Mouse (Mus musculus): ENCODE data around the gene Fbll1. TPM values are rescaled to one million over a fixed set of nuclear protein-coding genes. Genes with fewer than 3 reads are reported as not detected.
A peak's percentile ranks its signal among the peaks of the same experiment; 100 is the strongest.
"Not testable (repeated sequence)": the region's sequence is repeated elsewhere in the genome, so short reads cannot be mapped to it uniquely, and the experiment has no call there.

The Fbll1 gene
- polyA plus RNA-seq (2012; rRNA removed): 45.5 TPM in 2 replicates

GRCm38 (mm10) chr11:35798874-35799273, at the start of gene Fbll1:
TSS of gene Fbll1 (minus strand) at chr11:35798884.
- Histone ChIP-seq H3K4me3 (replicated peaks; ENCODE audit: insufficient read depth, low read depth, low read length) (peak within 1 kb of the TSS; percentile 56), H3K4me1 (ENCODE audit: control insufficient read depth, insufficient read depth, low read length) (no peaks in the 10 kb centered on the region), H3K27ac (ENCODE audit: insufficient read depth, low read length) (no peak within 1 kb of the TSS), H3K27me3 (ENCODE audit: control insufficient read depth, insufficient read depth, low read length) (no peaks in the 10 kb centered on the region)
- TF ChIP-seq CTCF (IDR thresholded peaks at IDR 0.05; ENCODE audit: borderline replicate concordance, insufficient read depth, low read depth, low read length): no peak
- TF ChIP-seq POLR2A (IDR thresholded peaks at IDR 0.05; ENCODE audit: borderline replicate concordance, insufficient read depth, low read length): no peak
- peak in 1 of 2 experiments; percentile 37 for DNase-seq
- 4% methylated on average over 11 of the region's 11 CpGs for WGBS

- H3K27ac ChIP-seq (ENCODE audit: insufficient read depth, low read length): no peak overlapping the region
- H3K4me3 ChIP-seq (replicated peaks; ENCODE audit: insufficient read depth, low read depth, low read length): no peak overlapping the region
- 92% methylated on average over 9 of the region's 9 CpGs for WGBS
- no peaks in the 10 kb centered on the region for H3K4me1 ChIP-seq (ENCODE audit: control insufficient read depth, insufficient read depth, low read length)
- no peaks in the 10 kb centered on the region for H3K27me3 ChIP-seq (ENCODE audit: control insufficient read depth, insufficient read depth, low read length)
- TF ChIP-seq CTCF (IDR thresholded peaks at IDR 0.05; ENCODE audit: borderline replicate concordance, insufficient read depth, low read depth, low read length): no peak
- TF ChIP-seq POLR2A (IDR thresholded peaks at IDR 0.05; ENCODE audit: borderline replicate concordance, insufficient read depth, low read length): no peak
- no peak for DNase-seq
Observed at GRCm38 (mm10) chr11:35844299-35844698, 45.6 kb upstream of the Fbll1 start.

GRCm38 (mm10) chr11:35842560-35842959, 43.9 kb upstream of the Fbll1 start:
- not testable (repeated sequence) for H3K4me1 ChIP-seq (ENCODE audit: control insufficient read depth, insufficient read depth, low read length); H3K27ac ChIP-seq (ENCODE audit: insufficient read depth, low read length); H3K4me3 ChIP-seq (replicated peaks; ENCODE audit: insufficient read depth, low read depth, low read length); DNase-seq; H3K27me3 ChIP-seq (ENCODE audit: control insufficient read depth, insufficient read depth, low read length)
- WGBS: 82% methylated on average over 4 of the region's 4 CpGs

- no peak for DNase-seq
- no peak for TF ChIP-seq POLR2A (IDR thresholded peaks at IDR 0.05; ENCODE audit: borderline replicate concordance, insufficient read depth, low read length)
- no peak for TF ChIP-seq CTCF (IDR thresholded peaks at IDR 0.05; ENCODE audit: borderline replicate concordance, insufficient read depth, low read depth, low read length)
- Histone ChIP-seq H3K4me1 (ENCODE audit: control insufficient read depth, insufficient read depth, low read length) (no peaks in the 10 kb centered on the region), H3K4me3 (replicated peaks; ENCODE audit: insufficient read depth, low read depth, low read length) (no peak overlapping the region), H3K27ac (ENCODE audit: insufficient read depth, low read length) (no peak overlapping the region), H3K27me3 (ENCODE audit: control insufficient read depth, insufficient read depth, low read length) (no peaks in the 10 kb centered on the region)
- WGBS: 77% methylated on average over 21 of the region's 21 CpGs
Observed at GRCm38 (mm10) chr11:35841738-35842325, 43.1 kb upstream of the Fbll1 start.

GRCm38 (mm10) chr11:35840806-35841205, 42.1 kb upstream of the Fbll1 start:
- H3K27ac ChIP-seq (ENCODE audit: insufficient read depth, low read length); DNase-seq; H3K27me3 ChIP-seq (ENCODE audit: control insufficient read depth, insufficient read depth, low read length); H3K4me1 ChIP-seq (ENCODE audit: control insufficient read depth, insufficient read depth, low read length); H3K4me3 ChIP-seq (replicated peaks; ENCODE audit: insufficient read depth, low read depth, low read length): not testable (repeated sequence)
- 97% methylated on average over 4 of the region's 4 CpGs for WGBS

GRCm38 (mm10) chr11:35840282-35840681, 41.6 kb upstream of the Fbll1 start:
- no peak overlapping the region for H3K4me3 ChIP-seq (replicated peaks; ENCODE audit: insufficient read depth, low read depth, low read length)
- WGBS: 80% methylated on average over 7 of the region's 7 CpGs
- no peak overlapping the region for H3K27ac ChIP-seq (ENCODE audit: insufficient read depth, low read length)
- DNase-seq: no peak
- no peak for TF ChIP-seq POLR2A (IDR thresholded peaks at IDR 0.05; ENCODE audit: borderline replicate concordance, insufficient read depth, low read length)
- 0 out of 2 replicates have a peak, but pooled peaks have one; percentile 10 for TF ChIP-seq CTCF (IDR thresholded peaks at IDR 0.05; ENCODE audit: borderline replicate concordance, insufficient read depth, low read depth, low read length)
- H3K4me1 ChIP-seq (ENCODE audit: control insufficient read depth, insufficient read depth, low read length): no peaks in the 10 kb centered on the region
- no peaks in the 10 kb centered on the region for H3K27me3 ChIP-seq (ENCODE audit: control insufficient read depth, insufficient read depth, low read length)

GRCm38 (mm10) chr11:35838345-35839338, 40.0 kb upstream of the Fbll1 start:
- TF ChIP-seq POLR2A (IDR thresholded peaks at IDR 0.05; ENCODE audit: borderline replicate concordance, insufficient read depth, low read length): 0 out of 2 replicates have a peak, but pooled peaks have one; percentile 24
- TF ChIP-seq CTCF (IDR thresholded peaks at IDR 0.05; ENCODE audit: borderline replicate concordance, insufficient read depth, low read depth, low read length): no peak
- WGBS: 16% methylated on average over 28 of the region's 28 CpGs
- Histone ChIP-seq H3K4me3 (replicated peaks; ENCODE audit: insufficient read depth, low read depth, low read length) (peak overlapping the region; percentile 49), H3K27me3 (ENCODE audit: control insufficient read depth, insufficient read depth, low read length) (no peaks in the 10 kb centered on the region), H3K27ac (ENCODE audit: insufficient read depth, low read length) (no peak overlapping the region), H3K4me1 (ENCODE audit: control insufficient read depth, insufficient read depth, low read length) (no peaks in the 10 kb centered on the region)
- peak; percentile 78 to 85 for DNase-seq

All from cerebellum, adult 2 months (tissue).